Mouse (Mus musculus) liver, postnatal 0 days (tissue): Measurements from ENCODE around the gene Slc26a8.

Experiments used
- CTCF ChIP-seq: sonication (generic); IDR thresholded peaks from 2 replicates; pipeline ENCODE4 v1.5.1; 2016; ENCODE audit warnings: antibody characterized with exemption, low read depth
- EP300 ChIP-seq: IDR thresholded peaks from 2 replicates; pipeline ENCODE4 v1.6.1; 2016; ENCODE audit warnings: antibody characterized with exemption, low read depth, mild to moderate bottlenecking

GRCm38 (mm10) chr17:28711237-28711636, 21.2 kb upstream of the Slc26a8 start:
- no peak for TF ChIP-seq CTCF
- TF ChIP-seq EP300: no peak
